Mouse (Mus musculus) bone marrow macrophage, adult 2 months (primary cell): ENCODE measurements at regions not wholly inside any gene's neighbourhood (a gene's known extent, or its start where the extent isn't known, plus 50 kb on each side); places are given as distances from the start of the nearest gene placed in this dataset.

Experiments
- H3K27ac ChIP-seq: 2 replicates; pipeline ENCODE4 v1.5.1; 2012; ENCODE audit warnings: low read depth, low read length; ENCODE audit not compliant: insufficient read depth
- H3K4me1 ChIP-seq: 2 replicates; pipeline ENCODE4 v1.6.1; 2012; ENCODE audit warnings: low read length; ENCODE audit not compliant: control insufficient read depth, insufficient read depth
- H3K4me3 ChIP-seq: 2 replicates; pipeline ENCODE4 v1.5.1; 2012; ENCODE audit warnings: mild to moderate bottlenecking, low read length, moderate library complexity; ENCODE audit not compliant: insufficient read depth
- CTCF ChIP-seq: IDR thresholded peaks from 2 replicates; pipeline ENCODE4 v1.5.1; 2012; ENCODE audit warnings: low read depth, mild to moderate bottlenecking, low read length, moderate library complexity
- POLR2A ChIP-seq: IDR thresholded peaks from 2 replicates; pipeline ENCODE4 v1.6.1; 2012; ENCODE audit warnings: mild to moderate bottlenecking, low read depth, low read length, borderline replicate concordance

DNA sequence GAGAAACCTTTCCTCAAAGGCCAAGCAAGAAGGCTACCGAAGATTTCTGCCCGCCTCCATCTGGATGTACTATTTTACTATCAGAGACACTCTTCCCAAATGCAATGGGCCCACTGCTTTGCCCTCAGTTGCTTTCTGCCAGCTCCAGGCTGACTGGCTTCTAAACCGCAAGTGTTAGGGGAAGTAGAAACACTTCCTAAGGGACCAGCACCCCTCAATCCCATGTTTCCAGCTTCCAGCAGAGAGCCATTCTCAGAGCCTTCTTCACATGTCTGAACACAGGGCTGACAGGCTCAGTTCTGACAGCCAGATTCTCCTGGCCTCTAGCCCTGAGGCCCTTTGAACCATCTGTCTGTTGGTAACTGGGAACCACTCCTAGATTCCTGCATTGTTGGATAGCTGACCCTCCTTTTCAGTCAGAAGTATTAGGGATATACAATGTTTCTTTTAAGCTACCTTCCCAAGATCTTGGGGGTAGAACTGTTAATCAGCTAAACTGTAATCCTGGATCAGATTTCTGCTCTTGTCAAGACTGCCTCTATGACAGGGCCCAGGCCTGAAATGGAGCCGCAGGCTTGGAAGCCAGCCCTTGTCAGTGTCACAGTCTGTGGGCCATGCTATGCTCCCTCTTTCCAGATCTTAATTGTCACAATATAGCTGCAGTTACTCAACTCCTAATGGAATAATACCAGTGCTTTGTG is 355.8 kb downstream of the 1700129C05Rik start:
- Histone ChIP-seq H3K27ac (no peak overlapping the region), H3K4me3 (no peak overlapping the region), H3K4me1 (no peaks in the 10 kb centered on the region)
- TF ChIP-seq POLR2A, result no peak
- no peak for TF ChIP-seq CTCF

DNA sequence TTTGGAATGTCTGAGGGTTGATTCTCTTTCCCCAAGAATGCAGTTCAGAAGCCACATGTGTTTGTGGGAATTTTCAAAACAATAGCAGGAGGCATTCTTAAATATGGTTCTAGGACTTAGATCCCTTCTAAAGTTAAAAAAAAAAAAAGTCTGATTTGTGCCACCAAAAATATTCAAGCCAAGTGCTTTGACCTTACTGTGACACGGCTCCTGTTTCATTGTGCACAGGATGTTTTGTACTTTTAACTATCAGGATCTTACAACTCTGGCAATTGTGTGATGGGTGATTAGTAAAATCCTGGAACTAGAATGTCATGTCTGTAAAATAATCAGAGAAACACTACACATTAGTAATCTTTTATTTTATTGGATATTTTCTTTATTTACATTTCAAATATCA is 359.5 kb downstream of the 1700129C05Rik start:
- H3K4me1 ChIP-seq, result no peaks in the 10 kb centered on the region
- no peak overlapping the region for H3K27ac ChIP-seq
- no peak overlapping the region for H3K4me3 ChIP-seq
- TF ChIP-seq POLR2A (no peak), CTCF (no peak)

DNA sequence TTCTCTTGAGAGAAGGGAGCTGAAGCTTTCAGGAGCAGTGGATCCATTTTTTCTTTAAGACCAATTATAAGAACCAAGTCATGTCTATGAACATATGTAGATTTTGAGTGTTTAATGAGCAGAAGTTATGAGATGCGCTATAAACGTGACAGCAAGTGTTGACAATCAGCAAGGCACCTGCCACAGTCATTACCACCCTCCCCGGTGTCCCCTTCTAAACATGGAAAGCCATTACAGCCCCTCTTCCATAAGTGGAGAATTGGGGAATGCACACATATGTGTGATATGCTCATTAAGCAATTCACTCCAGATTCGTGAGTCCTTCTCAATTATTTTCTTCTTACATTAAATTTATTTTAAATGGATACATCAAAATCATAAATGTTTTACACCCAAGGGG is 362.4 kb downstream of the 1700129C05Rik start:
- TF ChIP-seq CTCF, result no peak
- no peak for TF ChIP-seq POLR2A
- Histone ChIP-seq H3K4me3 (no peak overlapping the region), H3K27ac (no peak overlapping the region)

DNA sequence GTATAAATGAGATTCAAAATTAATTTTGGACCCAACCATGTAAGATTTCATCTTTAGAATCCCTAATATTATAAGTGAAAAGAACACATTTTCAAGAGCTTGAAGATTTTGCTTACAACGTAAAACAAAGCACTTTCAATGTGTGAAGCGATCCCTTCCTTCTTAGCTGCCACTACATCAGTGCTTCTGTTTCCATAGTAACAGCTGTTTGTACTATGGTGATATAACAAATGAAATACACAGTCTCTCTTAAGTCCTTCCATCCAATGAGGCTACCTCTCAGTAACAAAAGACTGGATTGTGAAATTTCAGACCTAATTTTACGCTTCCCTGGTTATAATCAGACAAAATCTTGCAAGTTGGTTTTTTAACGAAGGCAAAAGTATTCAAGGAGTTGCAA is 364.0 kb downstream of the 1700129C05Rik start:
- Histone ChIP-seq H3K4me1 (no peaks in the 10 kb centered on the region), H3K27ac (no peak overlapping the region), H3K4me3 (no peak overlapping the region)
- no peak for TF ChIP-seq POLR2A
- no peak for TF ChIP-seq CTCF

More for the DNA sequence above, 362.4 kb downstream of the 1700129C05Rik start:
- no peaks in the 10 kb centered on the region for H3K4me1 ChIP-seq

GRCm38 (mm10) chr14:58761291-58761690 is 381.4 kb downstream of the 1700129C05Rik start:
- no peaks in the 10 kb centered on the region for H3K4me1 ChIP-seq
- TF ChIP-seq POLR2A, result no peak
- no peak for TF ChIP-seq CTCF
- no peak overlapping the region for H3K27ac ChIP-seq
- no peak overlapping the region for H3K4me3 ChIP-seq

DNA sequence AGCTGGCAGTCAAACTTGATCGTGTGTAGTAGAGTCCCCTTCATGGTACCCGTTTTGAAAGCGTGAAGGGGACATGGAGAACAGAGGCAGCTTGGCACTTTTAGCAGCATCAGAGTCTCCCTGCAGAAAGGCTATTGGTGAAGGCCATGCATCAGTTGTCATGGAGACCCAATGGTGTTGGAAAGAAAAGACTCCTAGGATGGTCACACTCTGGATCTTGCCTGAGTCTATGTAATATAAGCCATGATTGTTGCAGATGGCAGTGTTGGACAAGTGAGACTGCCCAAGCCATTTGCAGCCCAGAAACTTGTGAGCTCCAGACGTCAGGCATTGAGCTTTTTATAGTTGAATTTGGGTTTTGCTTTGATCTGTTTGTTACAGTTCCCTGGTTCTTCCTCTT is 382.9 kb downstream of the 1700129C05Rik start:
- H3K4me1 ChIP-seq, result no peaks in the 10 kb centered on the region
- H3K4me3 ChIP-seq, result no peak overlapping the region
- no peak overlapping the region for H3K27ac ChIP-seq
- TF ChIP-seq CTCF (no peak), POLR2A (no peak)

GRCm38 (mm10) chr14:58753781-58754180 is 388.9 kb downstream of the 1700129C05Rik start:
- no peak for TF ChIP-seq CTCF
- Histone ChIP-seq H3K27ac (no peak overlapping the region), H3K4me3 (no peak overlapping the region), H3K4me1 (no peaks in the 10 kb centered on the region)

DNA sequence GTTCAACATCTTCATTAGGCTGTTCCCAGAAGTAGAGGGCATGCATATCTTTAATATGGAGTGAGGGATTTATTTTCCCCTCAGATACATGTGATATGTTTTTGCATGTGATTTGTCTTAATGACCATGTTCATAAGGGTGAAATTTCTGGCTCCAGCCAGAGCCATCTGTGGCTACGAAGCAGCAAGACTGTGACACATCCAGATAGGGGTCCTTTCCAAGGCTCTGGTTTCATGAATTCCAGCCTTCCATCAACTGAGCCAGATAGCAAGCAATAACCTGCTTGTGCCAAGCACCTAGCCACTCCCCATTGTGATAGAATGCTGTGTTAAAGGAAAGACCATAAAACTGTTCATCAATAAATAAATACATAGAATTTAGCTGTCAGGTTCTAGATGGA is 389.6 kb downstream of the 1700129C05Rik start:
- Histone ChIP-seq H3K4me3 (no peak overlapping the region), H3K27ac (no peak overlapping the region), H3K4me1 (no peaks in the 10 kb centered on the region)
- TF ChIP-seq POLR2A (no peak), CTCF (no peak)

DNA sequence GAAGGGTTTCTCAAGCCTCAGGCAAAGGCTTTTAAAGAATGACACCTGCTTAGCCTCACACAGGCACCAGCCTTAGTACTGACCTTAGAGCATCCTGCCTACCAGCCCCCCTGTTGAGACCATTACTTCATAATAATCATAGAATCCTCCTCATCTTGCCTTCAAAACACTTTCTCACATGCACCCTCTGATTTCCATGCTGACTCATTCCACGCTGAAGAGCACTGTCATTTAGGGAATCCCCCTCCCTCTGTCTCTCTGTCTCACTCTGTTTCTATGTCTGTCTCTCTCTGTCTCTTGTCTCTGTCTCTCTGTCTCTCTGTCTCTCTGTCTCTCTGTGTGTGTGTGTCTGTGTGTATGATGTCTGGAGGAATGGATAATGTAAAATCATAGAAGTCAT is 416.3 kb downstream of the 1700129C05Rik start:
- TF ChIP-seq CTCF (no peak), POLR2A (no peak)

DNA sequence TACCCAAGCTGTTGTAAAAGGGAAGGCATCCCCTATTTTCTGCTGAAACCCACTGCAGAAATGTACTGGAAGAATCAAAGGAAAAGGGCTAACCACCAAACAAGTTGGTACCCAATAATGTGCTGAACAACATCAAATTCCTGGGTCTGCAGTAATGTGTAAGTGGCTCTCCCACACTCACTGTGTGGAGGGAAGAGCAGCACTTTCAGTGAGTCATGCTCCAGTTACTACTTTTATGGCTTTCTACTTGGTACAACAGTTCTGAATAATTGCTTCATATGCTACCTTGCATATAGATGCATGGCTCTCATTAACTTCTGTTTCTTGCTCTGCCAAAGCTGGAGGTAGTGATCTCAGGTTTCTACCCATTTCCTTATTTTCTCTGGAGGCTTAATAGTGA is 427.8 kb downstream of the 1700129C05Rik start:
- Histone ChIP-seq H3K27ac (no peak overlapping the region), H3K4me1 (no peaks in the 10 kb centered on the region), H3K4me3 (no peak overlapping the region)
- TF ChIP-seq POLR2A (no peak), CTCF (no peak)

More for the DNA sequence above, 416.3 kb downstream of the 1700129C05Rik start:
- H3K27ac ChIP-seq, result no peak overlapping the region
- H3K4me3 ChIP-seq, result no peak overlapping the region
- H3K4me1 ChIP-seq, result no peaks in the 10 kb centered on the region
